Mouse (Mus musculus) thymus, adult 2 months (tissue): ENCODE measurements around the gene Nomo1.

Experiments
- CTCF ChIP-seq: fragments of 200-500 bp; IDR thresholded peaks from 2 replicates; pipeline ENCODE4 v1.5.1; 2012; ENCODE audit warnings: mild to moderate bottlenecking, control low read depth, low read length, moderate library complexity, borderline replicate concordance; ENCODE audit not compliant: control insufficient read depth, poor library complexity, insufficient read depth; ENCODE audit errors: extremely low read depth
- POLR2A ChIP-seq: fragments of 200-500 bp; IDR thresholded peaks from 2 replicates; pipeline ENCODE4 v1.6.1; 2012; ENCODE audit warnings: mild to moderate bottlenecking, low read length, control low read depth, moderate library complexity; ENCODE audit not compliant: control insufficient read depth, poor library complexity, insufficient read depth; ENCODE audit errors: extremely low read depth

DNA sequence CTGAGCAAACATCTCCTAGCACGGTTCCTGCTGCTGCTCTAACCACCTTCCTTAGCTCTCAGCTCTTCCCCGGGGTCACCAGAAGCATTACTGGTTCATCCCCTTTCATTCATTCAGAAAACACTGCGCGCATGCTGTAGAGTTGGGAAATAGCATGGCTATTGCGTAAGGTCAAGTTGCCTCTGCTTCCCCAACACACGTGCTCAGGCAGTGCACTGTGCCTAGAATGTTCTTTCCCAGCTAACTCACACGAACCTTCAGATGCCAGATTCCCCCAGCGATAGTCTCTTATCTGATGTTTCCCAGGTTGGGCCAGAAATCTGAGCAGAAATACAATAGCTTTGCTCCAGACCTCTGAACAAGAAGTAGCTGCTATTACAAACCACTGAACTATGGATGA is 41.0 kb upstream of the Nomo1 start:
- TF ChIP-seq CTCF (no peak), POLR2A (no peak)
